Mouse (Mus musculus) small intestine, adult 2 months (tissue): Measurements from ENCODE around the gene BC017158.

Experiments
- CTCF ChIP-seq: fragments of 200-500 bp; IDR thresholded peaks from 2 replicates; pipeline ENCODE4 v1.5.1; 2012; ENCODE audit warnings: low read depth, mild to moderate bottlenecking, control low read depth, inconsistent platforms, low read length, moderate library complexity, mixed read lengths; ENCODE audit not compliant: insufficient replicate concordance, insufficient read length; ENCODE audit errors: extremely low read depth
- POLR2A ChIP-seq: fragments of 200-500 bp; IDR thresholded peaks from 2 replicates; pipeline ENCODE4 v1.6.1; 2012; ENCODE audit warnings: low read depth, mild to moderate bottlenecking, control low read depth, inconsistent platforms, low read length, moderate library complexity

DNA sequence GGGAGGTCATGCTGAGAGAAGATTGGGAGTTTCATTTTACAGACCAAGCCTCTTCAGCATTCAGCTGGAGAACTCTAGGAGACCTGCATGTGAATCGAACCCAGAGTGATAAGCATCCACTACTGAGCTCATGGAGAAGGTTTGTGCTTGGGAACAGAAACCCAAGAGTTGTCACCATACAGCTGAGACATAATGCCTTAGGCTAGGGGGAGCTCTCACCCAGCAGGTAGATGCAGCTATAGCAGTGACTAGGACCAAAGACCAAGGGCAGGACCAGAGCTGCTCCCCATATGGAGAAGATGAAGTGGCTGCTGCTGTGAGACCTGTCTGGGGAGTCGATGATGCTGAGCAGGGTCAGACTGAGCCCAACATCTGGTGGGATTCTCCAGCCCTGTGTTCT, 15.6 kb upstream of the BC017158 start:
- no peak for TF ChIP-seq CTCF
- TF ChIP-seq POLR2A: no peak
